Mouse (Mus musculus): Measurements from ENCODE around the gene Adora2b. TPM values are rescaled to one million over a fixed set of nuclear protein-coding genes. Genes with fewer than 3 reads are reported as not detected.
"Not testable (repeated sequence)": the region's sequence is repeated elsewhere in the genome, so short reads cannot be mapped to it uniquely, and the experiment has no call there.

Adora2b gene
- polyA plus RNA-seq, 1 experiment from 2014 or later = 4.6 TPM

GRCm38 (mm10) chr11:62268381-62268780 lies 19.6 kb downstream of the Adora2b start:
- H3K9me3 ChIP-seq = no peaks in the 10 kb centered on the region
- no peaks in the 10 kb centered on the region for H3K36me3 ChIP-seq (replicated peaks)
- WGBS = 89% methylated on average over 8 of the region's 8 CpGs
- no peak for DNase-seq (ENCODE audit: extremely low spot score, low spot score)
- H3K4me1 ChIP-seq = peaks cover 33% of the 10 kb centered on the region
- no peak overlapping the region for H3K4me3 ChIP-seq
- H3K27me3 ChIP-seq (ENCODE audit: poor library complexity, severe bottlenecking) = 0 out of 2 replicates have a peak, but pooled peaks cover 5% of the 10 kb centered on the region
- H3K27ac ChIP-seq = no peak overlapping the region

- DNase-seq (ENCODE audit: extremely low spot score, low spot score) = no peak
- no peak overlapping the region for H3K4me3 ChIP-seq
- no peaks in the 10 kb centered on the region for H3K36me3 ChIP-seq (replicated peaks)
- WGBS = 81% methylated on average over 12 of the region's 12 CpGs
- no peaks in the 10 kb centered on the region for H3K9me3 ChIP-seq
- peaks cover 33% of the 10 kb centered on the region for H3K4me1 ChIP-seq
- 0 out of 2 replicates have a peak, but pooled peaks cover 5% of the 10 kb centered on the region for H3K27me3 ChIP-seq (ENCODE audit: poor library complexity, severe bottlenecking)
- H3K27ac ChIP-seq = no peak overlapping the region
Observed at GRCm38 (mm10) chr11:62269097-62269496, 20.3 kb downstream of the Adora2b start.

- DNase-seq (ENCODE audit: extremely low spot score, low spot score) = no peak
- 62% methylated on average over 5 of the region's 5 CpGs for WGBS
- Histone ChIP-seq H3K27ac (no peak overlapping the region), H3K36me3 (replicated peaks) (no peaks in the 10 kb centered on the region), H3K9me3 (no peaks in the 10 kb centered on the region), H3K27me3 (ENCODE audit: poor library complexity, severe bottlenecking) (0 out of 2 replicates have a peak, but pooled peaks cover 5% of the 10 kb centered on the region), H3K4me3 (no peak overlapping the region), H3K4me1 (peaks cover 28% of the 10 kb centered on the region)
Observed at GRCm38 (mm10) chr11:62270851-62271250, 22.1 kb downstream of the Adora2b start.

GRCm38 (mm10) chr11:62277086-62277485 lies 28.3 kb downstream of the Adora2b start:
- Histone ChIP-seq H3K9me3 (no peaks in the 10 kb centered on the region), H3K27me3 (ENCODE audit: poor library complexity, severe bottlenecking) (no peaks in the 10 kb centered on the region), H3K27ac (no peak overlapping the region), H3K36me3 (replicated peaks) (no peaks in the 10 kb centered on the region), H3K4me1 (peaks cover 14% of the 10 kb centered on the region), H3K4me3 (no peak overlapping the region)
- DNase-seq (ENCODE audit: extremely low spot score, low spot score) = no peak
- WGBS = 68% methylated on average over 8 of the region's 8 CpGs

GRCm38 (mm10) chr11:62278027-62278426 lies 29.2 kb downstream of the Adora2b start:
- DNase-seq (ENCODE audit: extremely low spot score, low spot score) = peak; percentile 73
- 30% methylated on average over 5 of the region's 5 CpGs for WGBS

GRCm38 (mm10) chr11:62280675-62281600 lies 32.2 kb downstream of the Adora2b start, which contains the start of the genes Zswim7 and Ttc19:
TSS of gene Zswim7 (minus strand) at chr11:62281375.
TSS of gene Ttc19 (plus strand) at chr11:62281473.
- under 1% methylated on average over 68 of the region's 68 CpGs for WGBS
- no peaks in the 10 kb centered on the region for H3K27me3 ChIP-seq (ENCODE audit: poor library complexity, severe bottlenecking)

More at GRCm38 (mm10) chr11:62278027-62278426, 29.2 kb downstream of the Adora2b start:
- Histone ChIP-seq H3K9me3 (no peaks in the 10 kb centered on the region), H3K27me3 (ENCODE audit: poor library complexity, severe bottlenecking) (no peaks in the 10 kb centered on the region), H3K27ac (no peak overlapping the region), H3K36me3 (replicated peaks) (peaks cover 1% of the 10 kb centered on the region), H3K4me3 (no peak overlapping the region), H3K4me1 (peaks cover 16% of the 10 kb centered on the region)

GRCm38 (mm10) chr11:62281601-62281997 lies 32.8 kb downstream of the Adora2b start:
- Histone ChIP-seq H3K27me3 (ENCODE audit: poor library complexity, severe bottlenecking) (no peaks in the 10 kb centered on the region), H3K4me1 (peaks cover 16% of the 10 kb centered on the region), H3K9me3 (no peaks in the 10 kb centered on the region)

More at GRCm38 (mm10) chr11:62280675-62281600, 32.2 kb downstream of the Adora2b start, which contains the start of the genes Zswim7 and Ttc19:
- peak within 1 kb of the TSS; percentile 91 for H3K27ac ChIP-seq
- H3K9me3 ChIP-seq = no peaks in the 10 kb centered on the region
- peak; percentile 92 for DNase-seq (ENCODE audit: extremely low spot score, low spot score)
- H3K4me1 ChIP-seq = peaks cover 16% of the 10 kb centered on the region
- peak within 1 kb of the TSS; percentile 92 for H3K4me3 ChIP-seq
- peaks cover 25% of the 10 kb centered on the region for H3K36me3 ChIP-seq (replicated peaks)

GRCm38 (mm10) chr11:62284020-62284419 lies 35.2 kb downstream of the Adora2b start:
- not testable (repeated sequence) for H3K27me3 ChIP-seq (ENCODE audit: poor library complexity, severe bottlenecking); DNase-seq (ENCODE audit: extremely low spot score, low spot score); H3K9me3 ChIP-seq; H3K4me3 ChIP-seq; H3K27ac ChIP-seq
- Histone ChIP-seq H3K4me1 (peaks cover 16% of the 10 kb centered on the region), H3K36me3 (replicated peaks) (peaks cover 52% of the 10 kb centered on the region)
- 88% methylated on average over 3 of the region's 3 CpGs for WGBS

More at GRCm38 (mm10) chr11:62281601-62281997, 32.8 kb downstream of the Adora2b start:
- no peak for DNase-seq (ENCODE audit: extremely low spot score, low spot score)
- Histone ChIP-seq H3K36me3 (replicated peaks) (peaks cover 32% of the 10 kb centered on the region), H3K27ac (peak overlapping the region; percentile 91), H3K4me3 (peak overlapping the region; percentile 92)
- under 1% methylated on average over 55 of the region's 57 CpGs for WGBS

- Histone ChIP-seq H3K27me3 (ENCODE audit: poor library complexity, severe bottlenecking) (no peaks in the 10 kb centered on the region), H3K4me1 (peaks cover 15% of the 10 kb centered on the region), H3K36me3 (replicated peaks) (peaks cover 60% of the 10 kb centered on the region), H3K9me3 (no peaks in the 10 kb centered on the region), H3K4me3 (no peak overlapping the region), H3K27ac (no peak overlapping the region)
- WGBS = 88% methylated on average over 8 of the region's 8 CpGs
- no peak for DNase-seq (ENCODE audit: extremely low spot score, low spot score)
Observed at GRCm38 (mm10) chr11:62285020-62285419, 36.2 kb downstream of the Adora2b start.

- Histone ChIP-seq H3K27me3 (ENCODE audit: poor library complexity, severe bottlenecking) (no peaks in the 10 kb centered on the region), H3K36me3 (replicated peaks) (peaks cover 71% of the 10 kb centered on the region), H3K4me1 (no peaks in the 10 kb centered on the region), H3K4me3 (no peak overlapping the region), H3K27ac (no peak overlapping the region), H3K9me3 (no peaks in the 10 kb centered on the region)
- DNase-seq (ENCODE audit: extremely low spot score, low spot score) = no peak
- 100% methylated on average over 1 of the region's 1 CpGs for WGBS
Observed at GRCm38 (mm10) chr11:62287700-62288099, 38.9 kb downstream of the Adora2b start.

GRCm38 (mm10) chr11:62294121-62294520 lies 45.3 kb downstream of the Adora2b start:
- no peaks in the 10 kb centered on the region for H3K9me3 ChIP-seq
- no peak for DNase-seq (ENCODE audit: extremely low spot score, low spot score)
- H3K27me3 ChIP-seq (ENCODE audit: poor library complexity, severe bottlenecking) = no peaks in the 10 kb centered on the region
- 91% methylated on average over 2 of the region's 2 CpGs for WGBS
- no peak overlapping the region for H3K4me3 ChIP-seq
- H3K36me3 ChIP-seq (replicated peaks) = peaks cover 45% of the 10 kb centered on the region
- no peaks in the 10 kb centered on the region for H3K4me1 ChIP-seq
- no peak overlapping the region for H3K27ac ChIP-seq

- H3K4me3 ChIP-seq = no peak overlapping the region
- peaks cover 5% of the 10 kb centered on the region; the same call in 1 of the 2 replicates for H3K4me1 ChIP-seq
- DNase-seq (ENCODE audit: extremely low spot score, low spot score) = no peak
- H3K36me3 ChIP-seq (replicated peaks) = peaks cover 23% of the 10 kb centered on the region
- H3K27me3 ChIP-seq (ENCODE audit: poor library complexity, severe bottlenecking) = no peaks in the 10 kb centered on the region
- WGBS = 89% methylated on average over 6 of the region's 6 CpGs
- H3K9me3 ChIP-seq = no peaks in the 10 kb centered on the region
- no peak overlapping the region for H3K27ac ChIP-seq
Observed at GRCm38 (mm10) chr11:62298883-62299282, 50.1 kb downstream of the Adora2b start.

GRCm38 (mm10) chr11:62305866-62306265 lies 57.1 kb downstream of the Adora2b start:
- no peaks in the 10 kb centered on the region for H3K27me3 ChIP-seq (ENCODE audit: poor library complexity, severe bottlenecking)
- peaks cover 44% of the 10 kb centered on the region for H3K36me3 ChIP-seq (replicated peaks)

More at GRCm38 (mm10) chr11:62305866-62306265, 57.1 kb downstream of the Adora2b start:
- Histone ChIP-seq H3K9me3 (no peaks in the 10 kb centered on the region), H3K4me3 (no peak overlapping the region), H3K27ac (no peak overlapping the region), H3K4me1 (peaks cover 5% of the 10 kb centered on the region; the same call in 1 of the 2 replicates)
- 97% methylated on average over 2 of the region's 2 CpGs for WGBS
- DNase-seq (ENCODE audit: extremely low spot score, low spot score) = no peak
